Mouse (Mus musculus) forebrain, embryonic 12.5 days (tissue): Measurements from ENCODE around the gene Kif3b. TPM values are rescaled to one million over a fixed set of nuclear protein-coding genes. Genes with fewer than 3 reads are reported as not detected.
A peak's percentile ranks its signal among the peaks of the same experiment; 100 is the strongest.

Experiments
- ATAC-seq: fragments of 200-750 bp; cut with Nextera tagmentation; 2 replicates; pipeline ENCODE4 v1.8.0; 2017; ENCODE audit warnings: moderate TSS enrichment; ENCODE audit not compliant: low FRiP score
- H3K27ac ChIP-seq: fragments of 300-500 bp; sonication (generic); 2 replicates; pipeline ENCODE4 v1.5.1; 2016; ENCODE audit warnings: mild to moderate bottlenecking
- H3K27me3 ChIP-seq: fragments of 300-500 bp; sonication (generic); 2 replicates; pipeline ENCODE4 v1.6.1; 2016; ENCODE audit warnings: mild to moderate bottlenecking
- H3K36me3 ChIP-seq: fragments of 300-500 bp; sonication (generic); replicated peaks from 2 replicates; pipeline ENCODE4 v1.6.1; 2016; ENCODE audit warnings: mild to moderate bottlenecking
- H3K4me1 ChIP-seq: fragments of 300-500 bp; sonication (generic); 2 replicates; pipeline ENCODE4 v1.6.1; 2016
- H3K4me2 ChIP-seq: fragments of 300-500 bp; sonication (generic); 2 replicates; pipeline ENCODE4 v1.6.1; 2016; ENCODE audit warnings: mild to moderate bottlenecking, moderate library complexity
- H3K4me3 ChIP-seq: fragments of 300-500 bp; sonication (generic); replicated peaks from 2 replicates; pipeline ENCODE4 v1.5.1; 2016; ENCODE audit warnings: mild to moderate bottlenecking
- H3K9ac ChIP-seq: fragments of 300-500 bp; sonication (generic); 2 replicates; pipeline ENCODE4 v1.6.1; 2016; ENCODE audit warnings: mild to moderate bottlenecking
- H3K9me3 ChIP-seq: fragments of 300-500 bp; sonication (generic); 2 replicates; pipeline ENCODE4 v1.6.1; 2016
- WGBS: fragments of 180-500 bp; shearing (Covaris S2); methylation state at CpG from one replicate; pipeline ENCODE4 v1.1.7; 2016; 5-methylcytosine and 5-hydroxymethylcytosine counted together
- polyA plus RNA-seq: library from polyadenylated mRNA; unstranded; fragments of >200 nt; fragmentation: Nextera tagmentation; extraction: Ambion mirVana; gene quantifications from 2 replicates; pipeline ENCODE4 v1.2.1, GENCODE M21; 2016

The Kif3b gene
- polyA plus RNA-seq, 1 experiment from 2014 or later: 11.4 TPM

DNA sequence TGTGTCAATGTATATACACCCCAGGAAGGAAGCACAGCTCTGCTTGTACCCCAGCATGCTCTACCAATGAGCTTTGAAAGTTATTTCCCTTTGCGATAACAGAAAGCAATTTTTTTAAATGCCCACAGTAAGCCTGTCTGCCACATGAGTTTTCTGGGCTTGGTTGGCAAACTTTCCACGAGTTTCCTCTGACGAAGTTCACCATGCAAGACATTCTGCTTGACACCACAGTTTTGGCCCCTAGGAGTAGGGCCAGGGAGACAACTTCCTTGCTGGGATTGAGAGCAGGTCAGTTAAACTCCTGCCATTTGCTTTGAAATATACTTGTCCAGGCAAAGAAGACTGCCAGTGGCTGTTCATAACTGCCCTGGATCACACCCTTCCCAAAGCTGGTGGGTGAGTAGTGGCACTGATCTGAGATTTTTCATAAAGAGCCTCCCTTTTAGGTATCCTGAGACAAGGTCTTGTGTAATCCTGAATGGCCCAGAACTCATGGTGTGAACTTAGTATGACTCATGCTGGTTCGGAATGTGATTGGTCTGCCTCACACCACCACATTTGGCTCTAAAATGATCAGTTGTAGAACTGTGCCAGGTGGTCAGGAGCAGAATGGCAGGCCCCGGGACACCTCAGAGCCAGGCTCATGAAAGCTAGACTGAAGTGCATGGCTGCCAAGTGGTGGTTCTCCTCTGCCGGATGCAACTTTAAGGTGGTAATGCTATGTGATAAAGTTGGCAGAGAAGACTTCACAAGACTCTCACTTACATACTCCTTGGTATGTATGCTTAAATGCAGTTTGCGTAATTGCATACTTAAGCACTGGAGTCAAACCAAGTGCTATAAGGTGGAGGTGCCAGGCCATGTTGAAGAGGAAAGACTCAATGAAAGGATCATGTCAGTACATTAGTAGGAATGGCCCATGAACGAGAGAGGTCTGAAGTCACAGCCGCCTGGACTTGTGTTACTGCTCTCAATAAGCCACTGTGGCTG is 47.4 kb downstream of the Kif3b start:
- H3K4me2 ChIP-seq: no peak overlapping the region
- no peaks in the 10 kb centered on the region; the same call in 1 of the 2 replicates for H3K36me3 ChIP-seq
- no peaks in the 10 kb centered on the region for H3K9me3 ChIP-seq
- no peak overlapping the region for H3K27ac ChIP-seq
- no peaks in the 10 kb centered on the region for H3K27me3 ChIP-seq
- no peaks in the 10 kb centered on the region for H3K4me1 ChIP-seq
- no peak for ATAC-seq
- no peak overlapping the region for H3K4me3 ChIP-seq
- 90% methylated on average over 9 of the region's 9 CpGs for WGBS
- H3K9ac ChIP-seq: no peak overlapping the region

DNA sequence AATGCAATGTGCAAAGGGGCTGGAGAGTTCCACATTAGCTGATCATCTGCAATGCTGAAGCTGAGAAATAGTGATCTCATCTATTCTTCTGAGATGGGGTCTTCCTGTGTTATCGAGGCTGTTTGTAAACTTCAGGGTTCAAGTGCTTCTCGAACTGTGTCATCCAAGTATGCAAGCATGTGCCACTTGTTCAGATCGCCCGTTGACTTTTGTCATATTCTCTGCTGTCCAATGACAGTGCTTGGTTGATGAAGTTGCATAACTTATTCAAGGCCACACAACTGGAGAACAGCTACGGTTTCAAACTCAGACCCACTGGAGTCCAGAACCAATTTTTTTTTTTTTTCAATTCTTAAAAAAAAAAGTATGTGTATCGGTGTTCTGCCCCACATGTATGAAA is 51.0 kb downstream of the Kif3b start:
- no peak overlapping the region for H3K4me2 ChIP-seq
- no peak overlapping the region for H3K9ac ChIP-seq
- H3K4me1 ChIP-seq: peaks cover 6% of the 10 kb centered on the region
- no peak overlapping the region for H3K4me3 ChIP-seq
- H3K27me3 ChIP-seq: no peaks in the 10 kb centered on the region
- no peak overlapping the region for H3K27ac ChIP-seq
- WGBS: 89% methylated on average over 6 of the region's 6 CpGs
- H3K36me3 ChIP-seq: no peaks in the 10 kb centered on the region
- no peaks in the 10 kb centered on the region for H3K9me3 ChIP-seq
- ATAC-seq: no peak

DNA sequence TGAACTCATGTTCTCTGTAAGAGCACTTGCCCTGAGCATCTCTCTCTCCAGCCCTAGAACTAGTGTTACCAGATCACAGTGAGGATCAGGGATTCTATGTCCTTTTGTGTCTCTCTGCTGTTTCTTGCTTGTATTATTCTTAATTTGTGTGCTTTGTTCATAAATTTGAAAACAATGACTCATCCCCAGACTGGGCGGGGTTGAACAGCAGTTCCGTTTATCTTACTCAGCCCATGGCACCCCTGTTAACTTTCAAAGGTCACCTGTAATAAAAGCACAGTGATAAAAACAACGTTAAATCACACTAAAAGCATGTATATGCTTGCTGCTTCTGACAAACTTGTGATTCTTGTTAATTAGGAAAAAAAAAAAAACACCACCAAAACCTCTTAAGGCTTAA is 51.4 kb downstream of the Kif3b start:
- Histone ChIP-seq H3K9me3 (no peaks in the 10 kb centered on the region), H3K27me3 (no peaks in the 10 kb centered on the region), H3K4me3 (no peak overlapping the region), H3K4me2 (no peak overlapping the region), H3K9ac (no peak overlapping the region), H3K36me3 (no peaks in the 10 kb centered on the region), H3K4me1 (peaks cover 9% of the 10 kb centered on the region), H3K27ac (no peak overlapping the region)
- 90% methylated on average over 3 of the region's 3 CpGs for WGBS
- ATAC-seq: no peak

DNA sequence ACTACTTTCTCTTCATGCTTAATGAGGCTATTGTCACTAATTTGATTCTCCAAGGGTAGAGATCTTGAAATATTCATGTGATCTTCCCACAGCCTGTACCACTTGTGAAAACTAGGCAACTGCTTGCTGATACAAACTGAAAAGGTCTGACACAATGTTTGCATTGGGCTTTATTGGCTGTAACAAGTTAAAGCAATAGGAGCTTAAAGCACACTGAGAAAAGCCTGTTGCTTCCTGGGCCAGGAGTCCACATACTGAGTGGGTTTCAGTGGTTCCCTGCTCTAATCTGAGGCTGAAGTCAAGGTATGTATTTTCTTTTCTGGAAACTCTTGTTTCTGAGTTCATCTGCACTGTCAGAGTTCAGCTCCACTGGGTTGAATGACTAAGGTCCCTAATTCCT is 52.0 kb downstream of the Kif3b start:
- ATAC-seq: no peak
- no peak overlapping the region for H3K4me2 ChIP-seq
- no peak overlapping the region for H3K4me3 ChIP-seq
- no peaks in the 10 kb centered on the region for H3K9me3 ChIP-seq
- H3K27me3 ChIP-seq: no peaks in the 10 kb centered on the region
- no peak overlapping the region for H3K27ac ChIP-seq
- peaks cover 15% of the 10 kb centered on the region for H3K4me1 ChIP-seq
- no peaks in the 10 kb centered on the region for H3K36me3 ChIP-seq
- H3K9ac ChIP-seq: no peak overlapping the region

DNA sequence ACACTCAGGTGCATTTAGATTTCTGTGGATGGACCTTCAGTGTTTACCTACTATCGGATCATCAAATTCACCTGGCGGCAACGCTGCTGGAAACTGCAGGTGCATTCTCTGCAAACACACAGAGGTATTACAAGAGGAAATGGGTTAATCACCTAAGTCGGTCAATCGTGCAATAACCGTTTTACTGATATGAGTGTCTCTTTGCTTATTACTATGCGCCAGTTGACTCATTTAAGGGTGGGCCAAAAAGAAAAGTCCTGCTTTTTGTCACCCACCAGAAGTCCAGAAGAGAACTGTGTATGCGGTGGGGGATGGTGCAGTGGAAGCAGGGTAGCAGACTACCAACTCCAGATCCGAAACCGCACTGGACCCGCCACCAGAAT is 53.8 kb downstream of the Kif3b start:
- Histone ChIP-seq H3K4me1 (peaks cover 29% of the 10 kb centered on the region), H3K9ac (peak overlapping the region; percentile 71), H3K36me3 (no peaks in the 10 kb centered on the region), H3K27ac (peak overlapping the region; percentile 75), H3K9me3 (no peaks in the 10 kb centered on the region), H3K4me3 (peak overlapping the region; percentile 91), H3K4me2 (peak overlapping the region; percentile 68), H3K27me3 (no peaks in the 10 kb centered on the region)
- 8% methylated on average over 11 of the region's 11 CpGs for WGBS
- ATAC-seq: no peak

DNA sequence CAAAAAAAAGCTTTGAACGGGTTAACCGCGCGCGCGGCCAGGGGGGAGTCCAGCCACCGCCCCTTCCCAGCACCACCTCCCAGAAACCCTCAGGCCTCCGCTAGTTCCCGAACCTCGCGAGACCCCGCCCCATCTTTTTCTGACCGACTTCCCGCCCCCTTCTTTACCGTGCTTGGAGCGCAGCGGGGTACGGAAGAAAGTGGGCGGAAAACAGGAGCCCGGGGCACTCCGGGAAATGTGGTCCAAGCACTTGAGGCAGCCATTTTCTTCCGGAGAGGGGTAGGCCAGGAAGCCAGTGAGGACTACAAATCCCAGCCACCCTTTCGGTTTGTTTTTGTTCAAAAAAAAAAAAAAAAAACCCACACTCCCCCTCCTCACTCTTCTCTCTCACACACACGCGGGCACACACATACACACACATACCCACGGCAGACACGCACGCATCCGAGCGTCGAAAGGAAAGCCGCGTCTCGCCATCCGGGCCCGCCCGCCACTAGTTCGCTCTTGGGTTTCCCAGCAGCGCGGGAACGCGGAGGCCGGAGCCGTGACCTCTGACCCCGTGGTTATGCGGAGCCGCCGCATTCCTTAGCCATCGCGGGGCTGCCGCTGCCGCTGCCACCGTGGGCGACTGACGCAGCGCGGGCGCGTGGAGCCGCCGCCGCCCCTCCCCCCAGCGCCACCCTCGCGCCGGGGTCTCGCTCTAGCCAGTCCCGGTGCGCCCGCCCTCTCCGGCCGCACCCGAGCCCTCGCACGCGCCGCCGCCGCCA is 54.4 kb downstream of the Kif3b start, which contains the start of gene Asxl1:
Gene Asxl1, plus strand, starts transcription at position 376 of the 767 bp plus-strand sequence.
- peak within 1 kb of the TSS; percentile 94 for H3K9ac ChIP-seq
- peak; percentile 98 for ATAC-seq
- no peaks in the 10 kb centered on the region for H3K36me3 ChIP-seq
- peak within 1 kb of the TSS; percentile 68 for H3K4me2 ChIP-seq
- H3K27me3 ChIP-seq: no peaks in the 10 kb centered on the region
- peaks cover 35% of the 10 kb centered on the region for H3K4me1 ChIP-seq
- H3K4me3 ChIP-seq: peak within 1 kb of the TSS; percentile 91
- under 1% methylated on average over 54 of the region's 79 CpGs for WGBS
- H3K27ac ChIP-seq: peak within 1 kb of the TSS; percentile 98
- H3K9me3 ChIP-seq: no peaks in the 10 kb centered on the region

DNA sequence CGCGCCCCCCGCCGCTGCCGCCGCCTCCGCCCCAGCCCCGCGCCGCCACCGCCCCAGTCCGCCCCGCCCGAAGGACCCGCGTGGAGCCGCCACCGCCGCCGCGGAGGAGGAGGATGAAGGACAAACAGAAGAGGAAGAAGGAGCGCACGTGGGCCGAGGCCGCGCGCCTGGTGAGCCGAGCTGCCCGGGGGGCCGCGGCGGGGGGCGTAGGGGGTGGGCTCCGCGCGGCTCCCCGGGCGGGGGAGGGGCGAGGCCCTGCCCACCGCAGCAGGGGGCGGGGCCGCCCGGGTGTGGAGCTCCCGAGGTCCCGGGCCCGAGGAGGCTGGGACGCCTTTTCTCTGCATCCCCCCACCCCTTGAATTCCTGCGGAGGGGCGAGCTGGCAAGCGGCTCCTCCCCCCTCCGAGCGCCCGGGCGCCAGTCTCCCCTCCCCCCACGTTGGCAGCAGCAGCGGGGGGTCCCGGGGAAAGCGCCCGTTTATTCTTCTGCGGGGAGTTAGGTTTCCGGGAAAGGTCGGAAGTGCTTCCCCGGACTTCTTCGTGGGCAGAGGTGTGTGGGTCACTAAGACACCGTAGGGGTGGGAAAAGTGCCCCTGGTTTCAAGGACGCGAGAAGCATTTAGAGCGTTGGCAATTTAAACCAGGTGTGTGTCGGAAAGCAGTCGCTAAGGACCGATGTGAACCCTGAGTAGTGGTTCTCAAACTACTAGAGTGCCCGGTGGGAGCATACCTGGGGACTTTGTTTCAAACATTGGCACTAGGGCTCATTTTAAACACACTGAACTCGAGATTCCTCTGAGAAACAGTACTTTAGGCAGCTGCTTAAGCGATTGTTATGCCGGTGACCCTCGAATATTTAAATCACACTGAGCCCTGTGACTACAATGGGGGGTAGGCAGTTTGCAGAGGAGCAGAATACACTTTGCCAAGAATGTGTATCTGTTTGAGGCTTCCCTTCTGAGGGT is 55.3 kb downstream of the Kif3b start:
- Histone ChIP-seq H3K4me2 (peak overlapping the region; percentile 62), H3K4me3 (peak overlapping the region; percentile 91), H3K36me3 (no peaks in the 10 kb centered on the region), H3K9me3 (no peaks in the 10 kb centered on the region), H3K9ac (peak overlapping the region; percentile 94), H3K27me3 (no peaks in the 10 kb centered on the region), H3K4me1 (peaks cover 39% of the 10 kb centered on the region), H3K27ac (peak overlapping the region; percentile 98)
- whole genome bisulfite sequencing: under 1% methylated on average over 54 of the region's 76 CpGs
- peak; percentile 51 for ATAC-seq

DNA sequence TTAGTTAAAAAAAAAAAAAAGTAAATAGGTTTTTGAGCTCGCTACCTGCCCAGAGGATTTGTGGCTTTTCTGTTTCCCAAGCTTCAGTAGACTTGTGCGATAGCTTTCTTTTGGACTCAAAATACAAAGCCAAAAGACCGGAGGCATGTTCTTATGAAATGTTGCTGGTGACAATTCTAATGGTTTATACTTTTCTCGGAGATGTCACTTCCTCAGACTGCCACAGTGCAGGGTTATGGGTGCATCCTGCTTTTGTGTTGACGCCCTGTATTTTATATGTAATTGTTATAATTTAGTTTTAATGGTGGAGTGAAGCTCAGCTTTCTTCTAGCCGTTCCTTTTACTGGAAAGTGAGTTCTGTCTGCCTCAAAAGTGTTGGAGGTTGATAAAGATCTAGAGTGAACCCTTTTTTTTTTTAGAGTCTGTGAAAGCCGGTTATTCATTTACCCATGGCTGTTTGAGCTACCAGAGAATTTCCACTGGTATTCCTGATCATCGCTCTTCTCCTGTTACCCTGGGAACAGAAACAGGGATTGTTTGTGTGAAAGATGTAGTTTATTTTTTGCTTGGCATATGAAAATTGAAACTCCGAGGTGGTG is 56.1 kb downstream of the Kif3b start:
- peaks cover 4% of the 10 kb centered on the region for H3K36me3 ChIP-seq
- H3K9me3 ChIP-seq: no peaks in the 10 kb centered on the region
- ATAC-seq: no peak
- peak overlapping the region; percentile 98 for H3K27ac ChIP-seq
- H3K9ac ChIP-seq: peak overlapping the region; percentile 94
- peak overlapping the region; percentile 91 for H3K4me3 ChIP-seq
- H3K27me3 ChIP-seq: no peaks in the 10 kb centered on the region
- H3K4me2 ChIP-seq: peak overlapping the region; percentile 62
- WGBS: 15% methylated on average over 9 of the region's 9 CpGs
- peaks cover 39% of the 10 kb centered on the region for H3K4me1 ChIP-seq

DNA sequence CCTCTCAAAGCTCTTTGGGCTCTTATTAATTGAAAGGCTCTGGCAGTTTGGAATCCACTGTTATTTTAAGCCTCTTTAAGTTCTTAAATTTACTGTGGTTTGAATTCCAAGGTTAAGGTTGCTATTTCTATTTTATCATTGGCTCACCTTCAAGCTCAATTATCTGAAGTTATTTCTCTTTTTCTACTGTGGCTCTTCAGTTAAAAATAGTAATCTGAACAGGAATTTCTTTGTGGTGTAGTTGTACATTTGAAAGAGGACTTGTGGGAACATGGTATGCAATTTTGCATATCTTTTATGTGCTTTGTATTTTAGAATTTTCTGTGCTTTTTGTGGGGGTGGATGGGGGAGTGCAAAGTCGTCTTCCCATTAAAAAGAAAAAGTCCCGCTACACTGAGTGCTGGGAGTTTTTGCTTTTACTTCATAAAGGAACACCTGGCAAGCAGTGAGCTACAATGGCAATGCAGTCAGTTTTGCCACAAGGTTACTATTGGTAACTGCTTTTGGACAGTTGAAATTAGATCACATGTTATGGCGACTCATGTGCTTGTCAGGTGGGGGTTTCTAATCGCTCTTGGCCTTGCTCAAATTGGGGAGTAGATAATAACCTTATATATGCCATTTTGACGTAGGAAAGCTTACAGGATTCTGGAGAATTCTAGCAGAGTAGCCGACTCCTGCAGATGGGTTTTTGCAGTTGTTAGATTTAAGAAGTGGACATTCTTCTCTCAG is 57.1 kb downstream of the Kif3b start:
- no peak overlapping the region for H3K27ac ChIP-seq
- no peaks in the 10 kb centered on the region for H3K27me3 ChIP-seq
- peaks cover 12% of the 10 kb centered on the region for H3K36me3 ChIP-seq
- H3K9ac ChIP-seq: 0 out of 2 replicates have a peak overlapping the region, but pooled peaks have one; percentile 25
- 63% methylated on average over 6 of the region's 6 CpGs for WGBS
- peak overlapping the region; percentile 62 for H3K4me2 ChIP-seq
- H3K4me3 ChIP-seq: peak overlapping the region; percentile 91
- no peak for ATAC-seq
- H3K4me1 ChIP-seq: peaks cover 39% of the 10 kb centered on the region
- H3K9me3 ChIP-seq: no peaks in the 10 kb centered on the region

DNA sequence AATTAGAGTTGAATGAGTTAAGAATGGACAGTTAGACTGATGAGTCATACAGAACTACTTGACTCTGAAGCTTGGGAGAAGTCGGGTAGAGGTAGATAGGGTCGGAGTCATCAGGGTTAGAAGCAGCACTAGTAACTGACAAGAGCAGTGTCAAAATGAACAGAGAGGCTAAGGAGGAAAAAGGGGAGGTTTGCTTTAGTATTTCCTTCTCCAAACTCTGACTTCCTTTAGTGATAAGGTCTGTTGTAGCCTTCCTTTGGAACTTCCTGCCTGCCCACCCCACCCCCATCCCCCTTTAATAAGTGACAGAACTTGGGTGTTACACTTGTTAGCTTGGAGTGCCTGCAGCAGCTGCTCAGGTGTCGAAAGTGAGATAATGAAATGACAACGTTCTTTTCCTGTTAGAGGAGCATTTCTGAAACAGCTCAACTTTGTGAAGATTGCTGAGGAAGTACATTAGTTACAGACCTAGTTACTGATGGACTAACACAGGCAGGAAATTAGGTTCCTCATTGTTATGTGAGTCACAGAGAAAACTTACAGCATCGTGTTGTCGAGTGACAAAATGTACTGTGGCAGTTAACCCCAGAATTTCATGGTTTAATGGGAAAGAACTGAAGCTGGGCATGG is 59.5 kb downstream of the Kif3b start:
- Histone ChIP-seq H3K9ac (no peak overlapping the region), H3K27me3 (no peaks in the 10 kb centered on the region), H3K4me2 (no peak overlapping the region), H3K27ac (no peak overlapping the region), H3K9me3 (no peaks in the 10 kb centered on the region), H3K36me3 (peaks cover 31% of the 10 kb centered on the region), H3K4me1 (peaks cover 34% of the 10 kb centered on the region), H3K4me3 (no peak overlapping the region)
- no peak for ATAC-seq
- 67% methylated on average over 6 of the region's 6 CpGs for WGBS
